Mouse (Mus musculus) adrenal gland, postnatal 4 days (tissue): ENCODE results near the gene Brd4. TPM values are rescaled to one million over a fixed set of nuclear protein-coding genes. Genes with fewer than 3 reads are reported as not detected.

ENCODE experiments used
- DNase-seq, 2 experiments: peaks; one replicate each; pipeline ENCODE4 v3.0.0; 2021 to 2022; ENCODE audit warnings: low spot score in 2 of 2, mixed read lengths in 2 of 2
- total RNA-seq, 2 experiments: library from RNA; stranded (reverse); gene quantifications; 2 replicates each; pipeline ENCODE4 v1.2.3; 2021

Brd4 gene
- total RNA-seq, 2 experiments from 2014 or later: 119 to 139 TPM

GRCm38 (mm10) chr17:32173166-32173565 lies 111.4 kb downstream of the Brd4 start:
- DNase-seq: no peak

GRCm38 (mm10) chr17:32172485-32172884 lies 112.0 kb downstream of the Brd4 start:
- no peak for DNase-seq

GRCm38 (mm10) chr17:32169518-32170225 lies 114.8 kb downstream of the Brd4 start:
- no peak for DNase-seq

- no peak for DNase-seq
Measured at GRCm38 (mm10) chr17:32166687-32167086, 117.8 kb downstream of the Brd4 start, which contains the start of gene Notch3. Gene Notch3, minus strand, starts transcription at chr17:32166852.

- no peak for DNase-seq
Measured at GRCm38 (mm10) chr17:32165803-32166595, 118.5 kb downstream of the Brd4 start.

- DNase-seq: no peak
Measured at GRCm38 (mm10) chr17:32165266-32165802, 119.2 kb downstream of the Brd4 start.

- DNase-seq: no peak
Measured at GRCm38 (mm10) chr17:32164780-32165179, 119.7 kb downstream of the Brd4 start.

- DNase-seq: no peak
Measured at GRCm38 (mm10) chr17:32163910-32164650, 120.4 kb downstream of the Brd4 start.

- no peak for DNase-seq
Measured at GRCm38 (mm10) chr17:32162112-32162850, 122.2 kb downstream of the Brd4 start.

- DNase-seq: no peak
Measured at GRCm38 (mm10) chr17:32160882-32161281, 123.6 kb downstream of the Brd4 start.

GRCm38 (mm10) chr17:32158841-32159240 lies 125.7 kb downstream of the Brd4 start:
- DNase-seq: no peak

GRCm38 (mm10) chr17:32146718-32147117 lies 137.8 kb downstream of the Brd4 start:
- DNase-seq: no peak

Other genes starting within 250 kb of the Brd4 start
- 10 to 100 TPM; 29.2 to 35.3 TPM for gene Rrp1b, start 248.6 kb downstream of the Brd4 start, total RNA-seq
- 1 to 10 TPM; 1.9 TPM for gene Hsf2bp, start 248.4 kb downstream of the Brd4 start, total RNA-seq
- 10 to 100 TPM; 24.4 to 26.7 TPM for gene Notch3, start 117.9 kb downstream of the Brd4 start, total RNA-seq
- gene Ephx3, start 95.2 kb downstream of the Brd4 start, total RNA-seq: under 1 TPM in 1 of 2 experiments, not detected in 1; 0.28 TPM
- gene Akap8, start 36.5 kb upstream of the Brd4 start, total RNA-seq: 100 to 1,000 TPM; 129 to 130 TPM
- gene Akap8l, start 65.9 kb upstream of the Brd4 start, total RNA-seq: 100 to 1,000 TPM; 157 to 160 TPM
- 10 to 100 TPM; 66.5 to 71.9 TPM for gene Wiz, start 104.7 kb upstream of the Brd4 start, total RNA-seq
- gene Rasal3, start 118.9 kb upstream of the Brd4 start, total RNA-seq: 1 to 10 TPM in 1 of 2 experiments, under 1 TPM in 1; 0.96 to 1.5 TPM
- gene Pglyrp2, start 139.4 kb upstream of the Brd4 start, total RNA-seq: 10 to 100 TPM in 1 of 2 experiments, under 1 TPM in 1; 0.31 to 10.5 TPM
- gene Cyp4f39, start 168.0 kb upstream of the Brd4 start, total RNA-seq: under 1 TPM in 1 of 2 experiments, not detected in 1; 0.67 TPM
- gene Cyp4f17, start 221.3 kb upstream of the Brd4 start, total RNA-seq: 10 to 100 TPM in 1 of 2 experiments, 1 to 10 TPM in 1; 9.8 to 12.7 TPM